Mouse (Mus musculus) stomach, postnatal 0 days (tissue): ENCODE data around the gene Rps6kb2.

Experiments
- CTCF ChIP-seq: IDR thresholded peaks from 2 replicates; pipeline ENCODE4 v1.5.1; 2016; ENCODE audit warnings: antibody characterized with exemption, low read depth, mild to moderate bottlenecking, moderate library complexity
- EP300 ChIP-seq: optimal IDR thresholded peaks from 2 replicates; pipeline ENCODE3; 2016; ENCODE audit warnings: antibody characterized with exemption

GRCm38 (mm10) chr19:4172925-4173324 lies 9.8 kb upstream of the Rps6kb2 start:
- TF ChIP-seq EP300, result no peak
- TF ChIP-seq CTCF, result no peak; the same call in 1 of the 2 replicates
